Mouse (Mus musculus) limb, embryonic 11.5 days (tissue): Measurements from ENCODE around the gene Tbc1d5. TPM values are rescaled to one million over a fixed set of nuclear protein-coding genes. Genes with fewer than 3 reads are reported as not detected.

Experiments
- ATAC-seq: fragments of 200-750 bp; cut with Nextera tagmentation; 2 replicates; pipeline ENCODE4 v1.8.0; 2017; ENCODE audit warnings: low read depth; ENCODE audit not compliant: insufficient number of reproducible peaks, low FRiP score, low TSS enrichment
- DNase-seq: peaks from one replicate; pipeline ENCODE4 v3.0.0-alpha.2; 2015; ENCODE audit warnings: low spot score
- H3K27ac ChIP-seq: fragments of 300-500 bp; sonication (generic); replicated peaks from 2 replicates; pipeline ENCODE4 v1.5.1; 2014; ENCODE audit warnings: low read depth, mild to moderate bottlenecking, low read length
- H3K27me3 ChIP-seq: fragments of 300-500 bp; sonication (generic); 2 replicates; pipeline ENCODE4 v1.6.1; 2014; ENCODE audit warnings: mild to moderate bottlenecking, low read length, mixed read lengths; ENCODE audit not compliant: control insufficient read depth, insufficient read depth
- H3K36me3 ChIP-seq: fragments of 300-500 bp; sonication (generic); 2 replicates; pipeline ENCODE4 v1.6.1; 2014; ENCODE audit warnings: mild to moderate bottlenecking, low read length, moderate library complexity, mixed read lengths; ENCODE audit not compliant: control insufficient read depth, insufficient read depth
- H3K4me1 ChIP-seq: fragments of 300-500 bp; sonication (generic); 2 replicates; pipeline ENCODE4 v1.6.1; 2014; ENCODE audit warnings: low read length, mixed read lengths; ENCODE audit not compliant: control insufficient read depth, insufficient read depth
- H3K4me2 ChIP-seq: fragments of 300-500 bp; sonication (generic); 2 replicates; pipeline ENCODE4 v1.6.1; 2014; ENCODE audit warnings: low read depth, mild to moderate bottlenecking, moderate library complexity; ENCODE audit not compliant: severe bottlenecking
- H3K4me3 ChIP-seq: fragments of 300-500 bp; sonication (generic); 2 replicates; pipeline ENCODE4 v1.5.1; 2014; ENCODE audit warnings: low read depth, low read length
- H3K9ac ChIP-seq: fragments of 300-500 bp; sonication (generic); 2 replicates; pipeline ENCODE4 v1.6.1; 2014; ENCODE audit warnings: mild to moderate bottlenecking, low read length
- H3K9me3 ChIP-seq: fragments of 300-500 bp; sonication (generic); 2 replicates; pipeline ENCODE4 v1.6.1; 2016; ENCODE audit warnings: low read length; ENCODE audit not compliant: control insufficient read depth
- WGBS: fragments of 180-500 bp; shearing (Covaris S2); extraction: QIAGEN DNeasy Blood & Tissue Kit; methylation state at CpG from one replicate; pipeline ENCODE4 v1.1.7; 2014; 5-methylcytosine and 5-hydroxymethylcytosine counted together
- polyA plus RNA-seq: library from polyadenylated mRNA; unstranded; fragments of >200 nt; fragmentation: Nextera tagmentation; extraction: Ambion mirVana; gene quantifications from 2 replicates; pipeline ENCODE4 v1.2.1, GENCODE M21; 2014

The Tbc1d5 gene
- polyA plus RNA-seq, 1 experiment from 2014 or later: 11.0 TPM

- Histone ChIP-seq H3K9ac (no peak overlapping the region), H3K4me1 (no peaks in the 10 kb centered on the region), H3K4me3 (no peak overlapping the region), H3K27me3 (no peaks in the 10 kb centered on the region), H3K4me2 (no peak overlapping the region), H3K27ac (no peak overlapping the region), H3K9me3 (no peaks in the 10 kb centered on the region), H3K36me3 (no peaks in the 10 kb centered on the region)
- WGBS: 75% methylated on average over 1 of the region's 1 CpGs
- no peak for DNase-seq
- ATAC-seq: no peak
Measured at GRCm38 (mm10) chr17:50740804-50741203, 438.3 kb downstream of the Tbc1d5 start.

- no peak overlapping the region for H3K4me3 ChIP-seq
- no peak overlapping the region for H3K9ac ChIP-seq
- no peak overlapping the region for H3K4me2 ChIP-seq
- H3K9me3 ChIP-seq: no peaks in the 10 kb centered on the region
- H3K36me3 ChIP-seq: no peaks in the 10 kb centered on the region
- H3K4me1 ChIP-seq: no peaks in the 10 kb centered on the region
- ATAC-seq (no peak), DNase-seq (no peak)
- no peaks in the 10 kb centered on the region for H3K27me3 ChIP-seq
- WGBS: 67% methylated on average over 2 of the region's 2 CpGs
- H3K27ac ChIP-seq: no peak overlapping the region
Measured at GRCm38 (mm10) chr17:50738476-50738875, 440.7 kb downstream of the Tbc1d5 start.

- no peak overlapping the region for H3K27ac ChIP-seq
- no peak for ATAC-seq
Measured at GRCm38 (mm10) chr17:50737068-50737467, 442.1 kb downstream of the Tbc1d5 start.

GRCm38 (mm10) chr17:50735955-50736533, 443.1 kb downstream of the Tbc1d5 start:
- Histone ChIP-seq H3K4me1 (no peaks in the 10 kb centered on the region), H3K9me3 (no peaks in the 10 kb centered on the region), H3K27me3 (no peaks in the 10 kb centered on the region), H3K27ac (no peak overlapping the region), H3K4me2 (no peak overlapping the region), H3K36me3 (no peaks in the 10 kb centered on the region), H3K9ac (no peak overlapping the region), H3K4me3 (no peak overlapping the region)
- no peak for ATAC-seq
- 80% methylated on average over 8 of the region's 8 CpGs for WGBS
- no peak for DNase-seq

More at GRCm38 (mm10) chr17:50737068-50737467, 442.1 kb downstream of the Tbc1d5 start:
- no peaks in the 10 kb centered on the region for H3K9me3 ChIP-seq
- no peaks in the 10 kb centered on the region for H3K27me3 ChIP-seq
- no peak overlapping the region for H3K4me3 ChIP-seq
- no peak for DNase-seq
- WGBS: 57% methylated on average over 2 of the region's 2 CpGs
- no peak overlapping the region for H3K9ac ChIP-seq
- no peaks in the 10 kb centered on the region for H3K4me1 ChIP-seq
- no peaks in the 10 kb centered on the region for H3K36me3 ChIP-seq
- H3K4me2 ChIP-seq: no peak overlapping the region

- ATAC-seq: no peak
- Histone ChIP-seq H3K27ac (no peak overlapping the region), H3K4me2 (no peak overlapping the region), H3K9me3 (no peaks in the 10 kb centered on the region), H3K4me3 (no peak overlapping the region), H3K4me1 (no peaks in the 10 kb centered on the region), H3K36me3 (no peaks in the 10 kb centered on the region), H3K9ac (no peak overlapping the region), H3K27me3 (no peaks in the 10 kb centered on the region)
- DNase-seq: no peak
- WGBS: 82% methylated on average over 4 of the region's 4 CpGs
Measured at GRCm38 (mm10) chr17:50735382-50735954, 443.7 kb downstream of the Tbc1d5 start.

GRCm38 (mm10) chr17:50734781-50735180, 444.4 kb downstream of the Tbc1d5 start:
- WGBS: 82% methylated on average over 6 of the region's 6 CpGs
- no peak for DNase-seq
- H3K9ac ChIP-seq: no peak overlapping the region
- no peaks in the 10 kb centered on the region for H3K36me3 ChIP-seq
- H3K27ac ChIP-seq: no peak overlapping the region
- no peak for ATAC-seq
- H3K4me3 ChIP-seq: no peak overlapping the region
- no peaks in the 10 kb centered on the region for H3K27me3 ChIP-seq
- no peaks in the 10 kb centered on the region for H3K4me1 ChIP-seq
- no peak overlapping the region for H3K4me2 ChIP-seq
- no peaks in the 10 kb centered on the region for H3K9me3 ChIP-seq

- Histone ChIP-seq H3K36me3 (no peaks in the 10 kb centered on the region), H3K27me3 (no peaks in the 10 kb centered on the region), H3K4me3 (no peak overlapping the region), H3K4me1 (no peaks in the 10 kb centered on the region), H3K9ac (no peak overlapping the region), H3K4me2 (no peak overlapping the region), H3K27ac (no peak overlapping the region), H3K9me3 (no peaks in the 10 kb centered on the region)
- ATAC-seq (no peak), DNase-seq (no peak)
- 97% methylated on average over 7 of the region's 7 CpGs for WGBS
Measured at GRCm38 (mm10) chr17:50733390-50733789, 445.8 kb downstream of the Tbc1d5 start.

GRCm38 (mm10) chr17:50731876-50732275, 447.3 kb downstream of the Tbc1d5 start:
- no peaks in the 10 kb centered on the region for H3K9me3 ChIP-seq
- no peak overlapping the region for H3K4me2 ChIP-seq
- no peak overlapping the region for H3K4me3 ChIP-seq
- H3K4me1 ChIP-seq: no peaks in the 10 kb centered on the region
- H3K36me3 ChIP-seq: no peaks in the 10 kb centered on the region
- no peak for DNase-seq
- no peak overlapping the region for H3K9ac ChIP-seq
- no peak for ATAC-seq
- H3K27me3 ChIP-seq: no peaks in the 10 kb centered on the region
- H3K27ac ChIP-seq: no peak overlapping the region
- WGBS: 92% methylated on average over 5 of the region's 5 CpGs

- Histone ChIP-seq H3K36me3 (no peaks in the 10 kb centered on the region), H3K4me2 (no peak overlapping the region), H3K4me3 (no peak overlapping the region), H3K4me1 (no peaks in the 10 kb centered on the region), H3K9ac (no peak overlapping the region), H3K27ac (no peak overlapping the region), H3K9me3 (no peaks in the 10 kb centered on the region), H3K27me3 (no peaks in the 10 kb centered on the region)
- ATAC-seq (no peak), DNase-seq (no peak)
- 79% methylated on average over 2 of the region's 2 CpGs for WGBS
Measured at GRCm38 (mm10) chr17:50730896-50731295, 448.3 kb downstream of the Tbc1d5 start.
